ENCODE assay signal across 8 mouse cellular contexts in genomic region chr4:149066672-149067551, GRCm38 (mm10). TPM values are rescaled to one million over a fixed set of nuclear protein-coding genes. Genes with fewer than 3 reads are reported as not detected.
A peak's percentile ranks its signal among the peaks of the same experiment; 100 is the strongest.
DNase-seq lines count a peak whose midpoint lies in the region; ATAC-seq and TF ChIP-seq lines count a peak whose summit lies in the region.

No protein-coding gene starts in this region.

- H3K4me1 ChIP-seq in kidney, postnatal 0 days (replicated peaks; ENCODE audit: insufficient read depth, low read length) = peaks cover 8% of the 10 kb centered on the region; the same call in 1 of the 2 replicates
- H3K4me1 ChIP-seq in forebrain, postnatal 0 days (ENCODE audit: insufficient read depth) = no peaks in the 10 kb centered on the region

- no peak for ATAC-seq in kidney, postnatal 0 days (replicated peaks; ENCODE audit: low FRiP score, low read depth)
- peak; percentile 90 for ATAC-seq in forebrain, postnatal 0 days

- no peak overlapping the region for H3K4me2 ChIP-seq in kidney, postnatal 0 days (ENCODE audit: low read length)
- no peak overlapping the region for H3K4me2 ChIP-seq in forebrain, postnatal 0 days (ENCODE audit: low read depth)

- WGBS in kidney, postnatal 0 days = 81% methylated on average over 22 of the region's 22 CpGs
- WGBS in forebrain, postnatal 0 days = 73% methylated on average over 22 of the region's 22 CpGs

- peak; percentile 61 for TF ChIP-seq CTCF in kidney, postnatal 0 days (IDR thresholded peaks at IDR 0.05; ENCODE audit: low read depth)
- TF ChIP-seq CTCF in forebrain, postnatal 0 days (IDR thresholded peaks at IDR 0.05; ENCODE audit: low read depth) = peak; percentile 69

- 0 out of 2 replicates have a peak, but pooled peaks cover 3% of the 10 kb centered on the region for H3K36me3 ChIP-seq in kidney, postnatal 0 days (ENCODE audit: insufficient read depth, low read length)
- no peaks in the 10 kb centered on the region for H3K36me3 ChIP-seq in forebrain, postnatal 0 days (ENCODE audit: insufficient read depth)

- H3K27me3 ChIP-seq in kidney, postnatal 0 days (ENCODE audit: insufficient read depth, low read length) = no peaks in the 10 kb centered on the region
- no peaks in the 10 kb centered on the region; the same call in 1 of the 2 replicates for H3K27me3 ChIP-seq in forebrain, postnatal 0 days (ENCODE audit: insufficient read depth, low read length)

- no peak overlapping the region for H3K27ac ChIP-seq in kidney, postnatal 0 days
- no peak overlapping the region for H3K27ac ChIP-seq in forebrain, postnatal 0 days (ENCODE audit: low read depth, low read length)

- no peak overlapping the region for H3K9ac ChIP-seq in kidney, postnatal 0 days (ENCODE audit: low read depth, low read length)
- no peak overlapping the region for H3K9ac ChIP-seq in forebrain, postnatal 0 days

- no peak for DNase-seq in kidney, postnatal 0 days (ENCODE audit: low spot score)
- DNase-seq in kidney, adult 8-10 months = no peak
- DNase-seq in R1 (ENCODE audit: low read depth, low spot score) = peak; percentile 63
- DNase-seq in forebrain, postnatal 0 days = peak; percentile 47
- DNase-seq in retina, embryonic 14.5 days (ENCODE audit: low spot score) = peak; percentile 60
- DNase-seq in testis, postnatal 10 days (ENCODE audit: low spot score) = no peak
- no peak for DNase-seq in urinary bladder, adult 18-20 months (ENCODE audit: low spot score in 2 of 2)
- DNase-seq in right cerebral cortex, postnatal 25 days = no peak

- H3K4me3 ChIP-seq in kidney, postnatal 0 days (replicated peaks; ENCODE audit: low read depth, low read length) = no peak overlapping the region
- H3K4me3 ChIP-seq in forebrain, postnatal 0 days (ENCODE audit: low read depth, low read length) = no peak overlapping the region

- no peaks in the 10 kb centered on the region for H3K9me3 ChIP-seq in kidney, postnatal 0 days (replicated peaks; ENCODE audit: low read length)
- H3K9me3 ChIP-seq in forebrain, postnatal 0 days (ENCODE audit: low read length) = no peaks in the 10 kb centered on the region

RNA-seq across cellular contexts. Expression of gene Pex14, which starts 32.8 kb away (rescaled TPM):
- polyA plus RNA-seq in kidney, postnatal 0 days (2015; fragmentation: Nextera tagmentation; extraction: Ambion mirVana) = 55.6 and 61.6 TPM in 2 replicates
- total RNA-seq in forebrain, postnatal 0 days (2014; rRNA removed) = 61.3 and 66.5 TPM in 2 replicates
- 64.8 and 66.6 TPM in 2 replicates for polyA plus RNA-seq in forebrain, postnatal 0 days (2015; fragmentation: Nextera tagmentation; extraction: Ambion mirVana)

RNA-seq across cellular contexts. Expression of gene Dffa, which starts 37.0 kb away (rescaled TPM):
- 30.3 and 32.9 TPM in 2 replicates for polyA plus RNA-seq in kidney, postnatal 0 days (2015; fragmentation: Nextera tagmentation; extraction: Ambion mirVana)
- 18.0 and 20.2 TPM in 2 replicates for total RNA-seq in forebrain, postnatal 0 days (2014; rRNA removed)
- 22.3 and 24.3 TPM in 2 replicates for polyA plus RNA-seq in forebrain, postnatal 0 days (2015; fragmentation: Nextera tagmentation; extraction: Ambion mirVana)

RNA-seq across cellular contexts. Expression of gene Cort, which starts 59.7 kb away (rescaled TPM):
- 0.18 TPM in 1 of 2 replicates, not detected in the other for polyA plus RNA-seq in kidney, postnatal 0 days (2015; fragmentation: Nextera tagmentation; extraction: Ambion mirVana)
- 4.5 and 7.5 TPM in 2 replicates for total RNA-seq in forebrain, postnatal 0 days (2014; rRNA removed)
- polyA plus RNA-seq in forebrain, postnatal 0 days (2015; fragmentation: Nextera tagmentation; extraction: Ambion mirVana) = 7.8 and 10.9 TPM in 2 replicates

Comparison
In these comparisons a context has a peak if more than half of its experiments do, and no peak if none do; other contexts are left out.
1. DNase-seq: peak in R1 (single experiment), forebrain, postnatal 0 days (single experiment) and retina, embryonic 14.5 days (single experiment); none in kidney, postnatal 0 days (single experiment), kidney, adult 8-10 months (0 of 2), testis, postnatal 10 days (single experiment), urinary bladder, adult 18-20 months (0 of 2) and right cerebral cortex, postnatal 25 days (single experiment).